Mouse (Mus musculus): Measurements from ENCODE around the gene Map4. TPM values are rescaled to one million over a fixed set of nuclear protein-coding genes. Genes with fewer than 3 reads are reported as not detected.

The Map4 gene
- polyA plus RNA-seq, 1 experiment from 2014 or later, result 76.2 TPM

- WGBS, result 96% methylated on average over 4 of the region's 4 CpGs
- Histone ChIP-seq H3K36me3 (ENCODE audit: control insufficient read depth, insufficient read depth, low read length) (peaks cover 33% of the 10 kb centered on the region), H3K9ac (ENCODE audit: low read length) (no peak overlapping the region), H3K4me2 (ENCODE audit: low read depth, low read length, severe bottlenecking) (no peak overlapping the region), H3K27ac (ENCODE audit: low read depth, low read length) (no peak overlapping the region), H3K27me3 (ENCODE audit: control insufficient read depth, insufficient read depth, low read length) (no peaks in the 10 kb centered on the region), H3K4me3 (ENCODE audit: low read depth, low read length) (no peak overlapping the region), H3K4me1 (replicated peaks; ENCODE audit: control insufficient read depth, insufficient read depth, low read length) (no peaks in the 10 kb centered on the region), H3K9me3 (ENCODE audit: control insufficient read depth, low read length) (no peaks in the 10 kb centered on the region)
- DNase-seq (ENCODE audit: low spot score), result no peak
- ATAC-seq (replicated peaks; ENCODE audit: low FRiP score), result no peak
Measured at GRCm38 (mm10) chr9:110094761-110095160, 163.5 kb downstream of the Map4 start.

- Histone ChIP-seq H3K4me3 (ENCODE audit: low read depth, low read length) (no peak overlapping the region), H3K27me3 (ENCODE audit: control insufficient read depth, insufficient read depth, low read length) (no peaks in the 10 kb centered on the region), H3K36me3 (ENCODE audit: control insufficient read depth, insufficient read depth, low read length) (peaks cover 18% of the 10 kb centered on the region; the same call in 1 of the 2 replicates), H3K4me2 (ENCODE audit: low read depth, low read length, severe bottlenecking) (no peak overlapping the region), H3K4me1 (replicated peaks; ENCODE audit: control insufficient read depth, insufficient read depth, low read length) (peaks cover 6% of the 10 kb centered on the region; the same call in 1 of the 2 replicates), H3K9ac (ENCODE audit: low read length) (no peak overlapping the region), H3K9me3 (ENCODE audit: control insufficient read depth, low read length) (no peaks in the 10 kb centered on the region), H3K27ac (ENCODE audit: low read depth, low read length) (no peak overlapping the region)
- WGBS, result 82% methylated on average over 3 of the region's 3 CpGs
- ATAC-seq (replicated peaks; ENCODE audit: low FRiP score) (no peak), DNase-seq (ENCODE audit: low spot score) (no peak)
Measured at GRCm38 (mm10) chr9:110097791-110098190, 166.5 kb downstream of the Map4 start.

DNA sequence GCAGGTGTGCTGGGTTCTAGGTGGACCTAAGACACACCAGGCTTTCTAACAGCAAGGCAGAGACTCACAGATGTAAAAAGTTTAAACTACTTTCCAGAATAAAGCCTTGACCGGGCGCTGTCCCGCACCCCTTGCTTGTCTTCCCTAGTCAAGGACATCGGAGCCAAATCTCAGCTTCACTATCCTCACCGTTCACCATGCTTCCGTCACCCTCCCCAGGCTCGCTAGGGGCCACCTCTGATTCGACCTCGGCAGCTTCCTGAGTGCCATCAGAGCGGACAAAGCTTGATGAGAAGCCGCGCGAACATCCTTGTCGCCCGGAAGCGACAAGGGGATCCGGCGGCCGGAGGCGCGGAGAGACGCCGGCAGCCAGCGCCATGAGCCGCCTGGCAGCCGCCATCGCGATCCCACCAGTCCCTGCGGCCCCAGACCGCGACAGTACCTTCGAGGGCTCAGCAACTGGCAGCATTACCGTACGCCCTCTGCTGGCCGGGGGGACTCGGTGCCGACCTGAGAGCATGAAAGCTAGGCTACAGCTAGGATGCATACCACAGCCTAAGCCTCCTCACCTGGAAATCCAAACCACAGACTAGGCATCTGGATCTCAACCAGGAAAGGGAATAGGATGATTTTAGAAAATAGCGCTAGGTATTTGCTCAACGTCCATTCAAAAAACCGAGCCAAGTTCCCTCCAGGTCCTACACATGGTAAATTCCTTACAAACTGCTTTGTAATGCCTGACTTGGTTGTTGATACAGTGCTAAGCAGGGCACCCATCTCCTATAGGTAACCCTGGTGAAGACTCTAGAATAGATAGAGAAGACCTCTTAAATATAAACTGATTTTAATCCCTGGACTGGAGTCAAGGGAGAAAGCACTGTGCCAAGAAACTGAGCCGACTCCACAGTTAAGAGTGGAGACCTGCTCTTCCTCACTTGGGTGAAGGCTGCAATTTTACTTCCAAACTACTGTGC, 169.7 kb downstream of the Map4 start:
- H3K27ac ChIP-seq (ENCODE audit: low read depth, low read length), result no peak overlapping the region; the same call in 1 of the 2 replicates
- peaks cover 14% of the 10 kb centered on the region; the same call in 1 of the 2 replicates for H3K36me3 ChIP-seq (ENCODE audit: control insufficient read depth, insufficient read depth, low read length)
- no peaks in the 10 kb centered on the region for H3K27me3 ChIP-seq (ENCODE audit: control insufficient read depth, insufficient read depth, low read length)
- H3K9ac ChIP-seq (ENCODE audit: low read length), result peak overlapping the region; percentile 81
- DNase-seq (ENCODE audit: low spot score), result peak; percentile 95
- no peaks in the 10 kb centered on the region for H3K9me3 ChIP-seq (ENCODE audit: control insufficient read depth, low read length)
- H3K4me3 ChIP-seq (ENCODE audit: low read depth, low read length), result peak overlapping the region; percentile 69
- peak; percentile 93 for ATAC-seq (replicated peaks; ENCODE audit: low FRiP score)
- H3K4me2 ChIP-seq (ENCODE audit: low read depth, low read length, severe bottlenecking), result peak overlapping the region; percentile 72
- WGBS, result 3% methylated on average over 41 of the region's 41 CpGs
- H3K4me1 ChIP-seq (replicated peaks; ENCODE audit: control insufficient read depth, insufficient read depth, low read length), result peaks cover 6% of the 10 kb centered on the region; the same call in 1 of the 2 replicates

DNA sequence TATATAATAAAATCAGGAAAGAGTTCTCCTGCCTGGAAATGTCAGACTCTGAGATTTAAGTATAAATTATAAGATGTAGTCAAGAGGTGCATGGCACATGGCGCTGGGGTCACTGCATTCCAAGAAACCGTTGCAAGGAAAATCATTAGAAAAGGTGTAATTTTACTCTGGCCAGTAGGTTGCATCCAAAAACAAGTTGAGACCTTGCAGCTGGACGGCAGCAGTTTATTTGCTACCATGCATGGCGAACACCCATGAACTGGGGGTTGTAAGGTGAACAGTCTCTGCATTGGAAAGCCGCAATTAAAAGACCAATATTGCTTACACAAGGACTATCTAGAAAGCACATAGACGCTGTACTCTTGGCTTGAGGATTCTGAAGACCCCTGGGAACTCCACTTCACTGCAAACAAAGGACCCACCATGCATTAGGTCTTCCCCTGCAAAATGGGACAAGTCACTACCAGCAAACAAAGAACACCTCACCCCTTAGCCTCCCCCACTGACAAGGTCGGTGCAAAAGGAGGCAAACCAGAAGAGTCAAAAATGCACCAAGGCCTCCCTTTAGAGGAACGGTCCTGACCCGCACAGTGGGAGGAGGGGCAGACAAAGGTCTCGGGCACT, 185.2 kb downstream of the Map4 start:
- ATAC-seq (replicated peaks; ENCODE audit: low FRiP score) (no peak; the same call in 1 of the 2 replicates), DNase-seq (ENCODE audit: low spot score) (peak; percentile 60)
- peaks cover 6% of the 10 kb centered on the region; the same call in 1 of the 2 replicates for H3K4me1 ChIP-seq (replicated peaks; ENCODE audit: control insufficient read depth, insufficient read depth, low read length)
- peak overlapping the region; percentile 75 for H3K4me2 ChIP-seq (ENCODE audit: low read depth, low read length, severe bottlenecking)
- peak overlapping the region; percentile 92 for H3K27ac ChIP-seq (ENCODE audit: low read depth, low read length)
- peak overlapping the region; percentile 96 for H3K9ac ChIP-seq (ENCODE audit: low read length)
- peak overlapping the region; percentile 87 for H3K4me3 ChIP-seq (ENCODE audit: low read depth, low read length)
- H3K36me3 ChIP-seq (ENCODE audit: control insufficient read depth, insufficient read depth, low read length), result peaks cover 3% of the 10 kb centered on the region; the same call in 1 of the 2 replicates
- WGBS, result 11% methylated on average over 10 of the region's 10 CpGs
- no peaks in the 10 kb centered on the region for H3K9me3 ChIP-seq (ENCODE audit: control insufficient read depth, low read length)
- no peaks in the 10 kb centered on the region for H3K27me3 ChIP-seq (ENCODE audit: control insufficient read depth, insufficient read depth, low read length)

DNA sequence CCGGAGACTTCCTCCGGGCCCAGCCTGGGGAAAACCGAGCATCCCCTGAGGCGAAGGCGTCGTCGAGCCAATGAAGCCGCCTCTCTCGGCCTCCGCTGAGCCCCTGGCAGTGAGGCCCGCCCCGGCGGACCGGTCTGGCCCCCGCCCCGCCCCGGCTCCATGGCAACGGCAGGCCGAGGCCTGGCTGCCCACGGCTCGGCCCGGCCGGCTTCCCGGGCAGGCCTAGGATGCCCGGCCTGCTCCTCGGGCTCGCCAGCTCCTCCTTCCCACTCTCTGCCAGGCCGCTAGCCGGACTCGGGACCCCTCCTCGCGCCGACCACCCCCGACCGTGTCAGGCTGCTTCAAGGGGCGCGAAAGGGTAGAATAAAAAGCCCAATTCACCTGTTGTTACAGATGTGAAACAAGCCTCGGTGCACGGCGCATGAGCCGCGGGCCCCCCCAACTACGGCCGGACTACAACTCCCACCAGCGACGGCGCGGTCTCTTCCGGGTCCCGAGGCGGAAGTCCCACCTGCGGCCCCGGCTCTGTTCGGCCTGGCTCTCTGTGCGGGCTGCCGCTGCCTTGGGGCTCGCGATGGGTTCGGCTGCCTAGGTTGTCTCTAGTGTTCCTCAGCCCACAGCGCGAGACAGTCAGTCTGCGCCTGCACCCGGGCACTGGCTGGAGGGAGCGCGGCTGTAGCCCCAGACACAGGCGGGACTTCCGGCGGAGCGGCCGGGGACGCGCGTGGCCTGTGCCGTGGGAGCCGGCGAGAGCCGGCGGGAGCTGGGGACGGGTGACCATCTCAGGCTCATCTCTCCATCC, 185.9 kb downstream of the Map4 start, which contains the start of gene Smarcc1:
TSS of gene Smarcc1 (plus strand) at position 732 of the 802 bp plus-strand sequence.
- peaks cover 3% of the 10 kb centered on the region; the same call in 1 of the 2 replicates for H3K36me3 ChIP-seq (ENCODE audit: control insufficient read depth, insufficient read depth, low read length)
- WGBS, result under 1% methylated on average over 65 of the region's 79 CpGs
- peak; percentile 96 for ATAC-seq (replicated peaks; ENCODE audit: low FRiP score)

DNA sequence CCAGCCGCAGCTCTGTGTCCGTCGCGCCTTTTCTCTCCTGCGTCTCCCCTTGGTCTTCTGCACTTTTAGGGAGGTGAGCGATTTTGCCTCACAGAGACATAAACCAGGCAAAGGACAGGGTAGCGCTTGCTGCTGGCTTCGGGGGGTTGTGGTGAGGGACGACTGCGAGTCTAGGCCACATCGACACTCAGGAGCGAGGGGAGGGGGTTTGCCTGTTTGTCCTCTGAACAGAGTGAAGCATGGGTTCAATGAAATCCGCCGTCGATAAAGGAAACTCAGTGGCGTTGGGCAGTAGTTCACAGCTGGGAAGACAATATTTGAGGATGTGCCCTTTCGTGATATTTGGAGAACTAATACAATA, 186.5 kb downstream of the Map4 start, which contains the start of gene Dhx30:
TSS of gene Dhx30 (minus strand) at position 52 of the 361 bp plus-strand sequence.
- no peak for ATAC-seq (replicated peaks; ENCODE audit: low FRiP score)
- Histone ChIP-seq H3K36me3 (ENCODE audit: control insufficient read depth, insufficient read depth, low read length) (peaks cover 3% of the 10 kb centered on the region; the same call in 1 of the 2 replicates), H3K4me3 (ENCODE audit: low read depth, low read length) (peak within 1 kb of the TSS; percentile 87), H3K9me3 (ENCODE audit: control insufficient read depth, low read length) (no peaks in the 10 kb centered on the region), H3K27me3 (ENCODE audit: control insufficient read depth, insufficient read depth, low read length) (no peaks in the 10 kb centered on the region), H3K27ac (ENCODE audit: low read depth, low read length) (peak within 1 kb of the TSS; percentile 92), H3K4me2 (ENCODE audit: low read depth, low read length, severe bottlenecking) (peak within 1 kb of the TSS; percentile 75), H3K9ac (ENCODE audit: low read length) (peak within 1 kb of the TSS; percentile 96), H3K4me1 (replicated peaks; ENCODE audit: control insufficient read depth, insufficient read depth, low read length) (peaks cover 6% of the 10 kb centered on the region; the same call in 1 of the 2 replicates)
- DNase-seq (ENCODE audit: low spot score), result no peak
- 1% methylated on average over 17 of the region's 17 CpGs for WGBS

More for the DNA sequence above, 185.9 kb downstream of the Map4 start, which contains the start of gene Smarcc1:
- DNase-seq (ENCODE audit: low spot score), result peak; percentile 96
- Histone ChIP-seq H3K27me3 (ENCODE audit: control insufficient read depth, insufficient read depth, low read length) (no peaks in the 10 kb centered on the region), H3K9me3 (ENCODE audit: control insufficient read depth, low read length) (no peaks in the 10 kb centered on the region), H3K4me1 (replicated peaks; ENCODE audit: control insufficient read depth, insufficient read depth, low read length) (peaks cover 6% of the 10 kb centered on the region; the same call in 1 of the 2 replicates), H3K4me3 (ENCODE audit: low read depth, low read length) (peak within 1 kb of the TSS; percentile 87), H3K9ac (ENCODE audit: low read length) (peak within 1 kb of the TSS; percentile 96), H3K27ac (ENCODE audit: low read depth, low read length) (peak within 1 kb of the TSS; percentile 92), H3K4me2 (ENCODE audit: low read depth, low read length, severe bottlenecking) (peak within 1 kb of the TSS; percentile 75)

DNA sequence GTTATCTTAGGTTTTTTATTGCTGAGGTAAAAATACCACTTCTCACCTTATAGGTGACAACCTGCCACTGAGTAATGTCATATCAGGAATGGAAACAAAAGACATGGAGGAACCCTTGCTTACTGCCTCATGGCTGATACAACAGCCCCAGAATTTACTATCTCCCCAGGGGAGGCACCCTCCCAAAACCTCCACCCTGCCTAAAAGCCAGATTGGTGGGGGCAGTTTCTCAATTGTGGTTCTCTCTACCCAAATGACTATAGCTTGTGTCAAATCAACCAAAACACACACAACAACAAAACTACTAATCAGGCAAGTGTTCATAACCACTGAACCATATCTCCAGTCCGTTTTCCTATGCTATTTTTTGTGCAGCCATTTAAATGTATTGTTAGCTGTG, 187.0 kb downstream of the Map4 start:
- no peak for ATAC-seq (replicated peaks; ENCODE audit: low FRiP score)
- Histone ChIP-seq H3K4me1 (replicated peaks; ENCODE audit: control insufficient read depth, insufficient read depth, low read length) (peaks cover 6% of the 10 kb centered on the region; the same call in 1 of the 2 replicates), H3K4me3 (ENCODE audit: low read depth, low read length) (peak overlapping the region; percentile 87), H3K36me3 (ENCODE audit: control insufficient read depth, insufficient read depth, low read length) (no peaks in the 10 kb centered on the region; the same call in 1 of the 2 replicates), H3K9me3 (ENCODE audit: control insufficient read depth, low read length) (no peaks in the 10 kb centered on the region), H3K9ac (ENCODE audit: low read length) (peak overlapping the region; percentile 96), H3K4me2 (ENCODE audit: low read depth, low read length, severe bottlenecking) (peak overlapping the region; percentile 75), H3K27ac (ENCODE audit: low read depth, low read length) (no peak overlapping the region), H3K27me3 (ENCODE audit: control insufficient read depth, insufficient read depth, low read length) (no peaks in the 10 kb centered on the region)
- DNase-seq (ENCODE audit: low spot score), result no peak
- 32% methylated on average over 1 of the region's 1 CpGs for WGBS

Data from forebrain, embryonic 11.5 days (tissue).